Mouse (Mus musculus) gastrocnemius, adult 2 months (tissue): Measurements from ENCODE around the gene Nat8f2. TPM values are rescaled to one million over a fixed set of nuclear protein-coding genes. Genes with fewer than 3 reads are reported as not detected.
A peak's percentile ranks its signal among the peaks of the same experiment; 100 is the strongest.
"Not testable (repeated sequence)": the region's sequence is repeated elsewhere in the genome, so short reads cannot be mapped to it uniquely, and the experiment has no call there.

Experiments
- DNase-seq: peaks from one replicate; pipeline ENCODE4 v3.0.0; 2022
- H3K27ac ChIP-seq: fragments of 200-600 bp; 2 replicates; pipeline ENCODE4 v1.8.1; 2022; ENCODE audit warnings: mild to moderate bottlenecking
- H3K4me3 ChIP-seq: fragments of 200-600 bp; 2 replicates; pipeline ENCODE4 v1.8.1; 2022; ENCODE audit warnings: mild to moderate bottlenecking, moderate library complexity
- CTCF ChIP-seq: fragments of 200-600 bp; IDR thresholded peaks from 2 replicates; pipeline ENCODE4 v1.8.1; 2022; ENCODE audit warnings: antibody characterized with exemption, mild to moderate bottlenecking, moderate library complexity
- intact Hi-C: fragments of 180-260 bp; cut with DNase I; formaldehyde crosslinking; loops from one replicate; pipeline ENCODE4 v1.15.1; 2025
- total RNA-seq, 2 experiments: library from RNA; stranded (reverse); gene quantifications; 2 replicates each; pipeline ENCODE4 v1.2.3; 2021

Nat8f2 gene
- total RNA-seq, 2 experiments from 2014 or later: not detected

GRCm38 (mm10) chr6:85895061-85895648 is 26.2 kb upstream of the Nat8f2 start:
- H3K27ac ChIP-seq, H3K4me3 ChIP-seq: not testable (repeated sequence)
- peak; percentile 41 for DNase-seq
- intact Hi-C loops: loop anchor here (5.0 kb wide), 1 partner anchor 58 kb away; no protein-coding TSS in a partner anchor
- TF ChIP-seq CTCF: peak; percentile 62

- no peak overlapping the region for H3K27ac ChIP-seq
- DNase-seq: no peak
- no peak overlapping the region for H3K4me3 ChIP-seq
- intact Hi-C loops: no loop called here
- TF ChIP-seq CTCF: no peak
Measured at GRCm38 (mm10) chr6:85888961-85889360, 20.0 kb upstream of the Nat8f2 start.

GRCm38 (mm10) chr6:85884311-85884710 is 15.4 kb upstream of the Nat8f2 start:
- H3K27ac ChIP-seq: no peak overlapping the region
- no peak for DNase-seq
- no peak overlapping the region for H3K4me3 ChIP-seq
- intact Hi-C loops: no loop called here
- TF ChIP-seq CTCF: no peak

GRCm38 (mm10) chr6:85883246-85883645 is 14.3 kb upstream of the Nat8f2 start:
- intact Hi-C loops, H3K27ac ChIP-seq, H3K4me3 ChIP-seq, DNase-seq: not testable (repeated sequence)

GRCm38 (mm10) chr6:85867726-85868690 is 950 bp downstream of the Nat8f2 start:
- H3K4me3 ChIP-seq: no peak overlapping the region
- no peak for DNase-seq
- intact Hi-C loops: no loop called here
- no peak for TF ChIP-seq CTCF
- no peak overlapping the region for H3K27ac ChIP-seq

GRCm38 (mm10) chr6:85866995-85867394 is 2.0 kb downstream of the Nat8f2 start:
- H3K27ac ChIP-seq, intact Hi-C loops, H3K4me3 ChIP-seq, DNase-seq: not testable (repeated sequence)

- intact Hi-C loops, H3K27ac ChIP-seq, H3K4me3 ChIP-seq: not testable (repeated sequence)
- DNase-seq: peak; percentile 31
Measured at GRCm38 (mm10) chr6:85866166-85866565, 2.8 kb downstream of the Nat8f2 start.

- peak; percentile 19 for DNase-seq
- H3K27ac ChIP-seq, H3K4me3 ChIP-seq, intact Hi-C loops: not testable (repeated sequence)
Measured at GRCm38 (mm10) chr6:85864900-85865639, 3.9 kb downstream of the Nat8f2 start.

- no peak overlapping the region for H3K4me3 ChIP-seq
- intact Hi-C loops: no loop called here
- TF ChIP-seq CTCF: no peak
- no peak for DNase-seq
- no peak overlapping the region for H3K27ac ChIP-seq
Measured at GRCm38 (mm10) chr6:85863840-85864239, 5.1 kb downstream of the Nat8f2 start.

- no peak overlapping the region for H3K4me3 ChIP-seq
- no peak overlapping the region for H3K27ac ChIP-seq
- intact Hi-C loops: no loop called here
- DNase-seq: no peak
- TF ChIP-seq CTCF: no peak
Measured at GRCm38 (mm10) chr6:85863136-85863535, 5.8 kb downstream of the Nat8f2 start.

GRCm38 (mm10) chr6:85862565-85862964 is 6.4 kb downstream of the Nat8f2 start:
- no peak for TF ChIP-seq CTCF
- Histone ChIP-seq H3K4me3 (no peak overlapping the region), H3K27ac (no peak overlapping the region)
- intact Hi-C loops: no loop called here
- no peak for DNase-seq

GRCm38 (mm10) chr6:85861247-85861646 is 7.7 kb downstream of the Nat8f2 start:
- intact Hi-C loops: no loop called here
- DNase-seq: no peak
- TF ChIP-seq CTCF: no peak
- H3K4me3 ChIP-seq: no peak overlapping the region
- H3K27ac ChIP-seq: no peak overlapping the region

GRCm38 (mm10) chr6:85856194-85856678 is 12.7 kb downstream of the Nat8f2 start:
- Histone ChIP-seq H3K4me3 (no peak overlapping the region), H3K27ac (no peak overlapping the region)
- peak; percentile 60 for DNase-seq
- no peak for TF ChIP-seq CTCF
- intact Hi-C loops: no loop called here
